ENCODE assay signal across 9 mouse cellular contexts in genomic region chr12:86779206-86779989, GRCm38 (mm10). TPM values are rescaled to one million over a fixed set of nuclear protein-coding genes. Genes with fewer than 3 reads are reported as not detected.
A peak's percentile ranks its signal among the peaks of the same experiment; 100 is the strongest.
DNase-seq lines count a peak whose midpoint lies in the region; ATAC-seq and TF ChIP-seq lines count a peak whose summit lies in the region.
"Had no signal": no experiment of that assay in that cellular context is flagged by ENCODE, and none has a peak within 500 bp of the region (broad histone marks: within the 10 kb centered on the region; RNA-seq: fewer than 3 reads in every experiment).

No protein-coding gene starts in this region.

- no peaks in the 10 kb centered on the region for H3K36me3 ChIP-seq in intestine, postnatal 0 days (ENCODE audit: control insufficient read depth, insufficient read depth)
- H3K36me3 ChIP-seq in intestine, embryonic 15.5 days: no peaks in the 10 kb centered on the region

- no peaks in the 10 kb centered on the region for H3K9me3 ChIP-seq in intestine, postnatal 0 days (ENCODE audit: control insufficient read depth)
- H3K9me3 ChIP-seq in intestine, embryonic 15.5 days: no peaks in the 10 kb centered on the region

- no peak overlapping the region for H3K4me2 ChIP-seq in intestine, postnatal 0 days (replicated peaks; ENCODE audit: low read depth)
- no peak overlapping the region for H3K4me2 ChIP-seq in intestine, embryonic 15.5 days (replicated peaks)

- ATAC-seq in intestine, postnatal 0 days: no peak
- ATAC-seq in intestine, embryonic 15.5 days: no peak
- ATAC-seq in activated CD4-positive, CD25-positive, alpha-beta regulatory T cell, adult 4 months: no peak

- no peaks in the 10 kb centered on the region for H3K4me1 ChIP-seq in intestine, postnatal 0 days (replicated peaks; ENCODE audit: control insufficient read depth, insufficient read depth, low read length)
- H3K4me1 ChIP-seq in intestine, embryonic 15.5 days (replicated peaks): no peaks in the 10 kb centered on the region; the same call in 1 of the 2 replicates

- no peak overlapping the region for H3K9ac ChIP-seq in intestine, postnatal 0 days (ENCODE audit: low read depth, low read length)
- H3K9ac ChIP-seq in intestine, embryonic 15.5 days: no peak overlapping the region

- H3K27ac ChIP-seq in intestine, postnatal 0 days (ENCODE audit: low read depth, low read length): no peak overlapping the region
- H3K27ac ChIP-seq in intestine, embryonic 15.5 days: no peak overlapping the region

- WGBS in intestine, postnatal 0 days: 60% methylated on average over 11 of the region's 11 CpGs
- WGBS in intestine, embryonic 15.5 days: 59% methylated on average over 11 of the region's 11 CpGs

- no peaks in the 10 kb centered on the region for H3K27me3 ChIP-seq in intestine, postnatal 0 days (replicated peaks; ENCODE audit: control insufficient read depth, insufficient read depth, low read length)
- H3K27me3 ChIP-seq in intestine, embryonic 15.5 days (replicated peaks): no peaks in the 10 kb centered on the region

- H3K4me3 ChIP-seq in intestine, postnatal 0 days (ENCODE audit: low read depth, low read length): no peak overlapping the region
- no peak overlapping the region for H3K4me3 ChIP-seq in intestine, embryonic 15.5 days (replicated peaks)

- peak; percentile 56 for TF ChIP-seq CTCF in intestine, postnatal 0 days (IDR thresholded peaks at IDR 0.05; ENCODE audit: low read depth)

- DNase-seq in B cell, adult 2 months: peak; percentile 39 to 61
- DNase-seq in T-cell, adult 2 months (ENCODE audit: low spot score): peak; percentile 32
- peak; percentile 80 for DNase-seq in induced T-regulatory cell, adult 2 months (ENCODE audit: low read depth)
- peak; percentile 60 for DNase-seq in thymus, postnatal 14 days
- no peak for DNase-seq in cerebellum, postnatal 4 days (ENCODE audit: low spot score in 2 of 2)

RNA-seq across cellular contexts. Expression of gene Lrrc74a, which starts 45.2 kb away (rescaled TPM):
- polyA plus RNA-seq in intestine, postnatal 0 days (2015; fragmentation: Nextera tagmentation; extraction: Ambion mirVana): not detected in 2 replicates
- polyA plus RNA-seq in intestine, embryonic 15.5 days (2015; fragmentation: Nextera tagmentation; extraction: Ambion mirVana): not detected in 2 replicates
- not detected for polyA plus RNA-seq in activated CD4-positive, CD25-positive, alpha-beta regulatory T cell, adult 4 months (2017; shearing (Covaris generic))
- polyA plus RNA-seq: intestine, embryonic 14.5 days had no signal

RNA-seq across cellular contexts. Expression of gene Angel1, which starts 53.1 kb away (rescaled TPM):
- polyA plus RNA-seq in intestine, postnatal 0 days (2015; fragmentation: Nextera tagmentation; extraction: Ambion mirVana): 1.6 and 2.2 TPM in 2 replicates
- 5.2 and 5.6 TPM in 2 replicates for polyA plus RNA-seq in intestine, embryonic 15.5 days (2015; fragmentation: Nextera tagmentation; extraction: Ambion mirVana)
- polyA plus RNA-seq in activated CD4-positive, CD25-positive, alpha-beta regulatory T cell, adult 4 months (2017; shearing (Covaris generic)): 1 to 10 TPM; 4.0 to 5.7 TPM

Comparison
In these comparisons a context has a peak if more than half of its experiments do, and no peak if none do; other contexts are left out.
1. DNase-seq: peak in B cell, adult 2 months (2 of 2), T-cell, adult 2 months (single experiment), induced T-regulatory cell, adult 2 months (single experiment) and thymus, postnatal 14 days (single experiment); none in cerebellum, postnatal 4 days (0 of 2).